Mouse (Mus musculus): ENCODE results near the gene Sh3d21. TPM values are rescaled to one million over a fixed set of nuclear protein-coding genes. Genes with fewer than 3 reads are reported as not detected.
"Not testable (repeated sequence)": the region's sequence is repeated elsewhere in the genome, so short reads cannot be mapped to it uniquely, and the experiment has no call there.

Gene Sh3d21
- polyA plus RNA-seq, 1 experiment from 2014 or later = 1.5 TPM

DNA sequence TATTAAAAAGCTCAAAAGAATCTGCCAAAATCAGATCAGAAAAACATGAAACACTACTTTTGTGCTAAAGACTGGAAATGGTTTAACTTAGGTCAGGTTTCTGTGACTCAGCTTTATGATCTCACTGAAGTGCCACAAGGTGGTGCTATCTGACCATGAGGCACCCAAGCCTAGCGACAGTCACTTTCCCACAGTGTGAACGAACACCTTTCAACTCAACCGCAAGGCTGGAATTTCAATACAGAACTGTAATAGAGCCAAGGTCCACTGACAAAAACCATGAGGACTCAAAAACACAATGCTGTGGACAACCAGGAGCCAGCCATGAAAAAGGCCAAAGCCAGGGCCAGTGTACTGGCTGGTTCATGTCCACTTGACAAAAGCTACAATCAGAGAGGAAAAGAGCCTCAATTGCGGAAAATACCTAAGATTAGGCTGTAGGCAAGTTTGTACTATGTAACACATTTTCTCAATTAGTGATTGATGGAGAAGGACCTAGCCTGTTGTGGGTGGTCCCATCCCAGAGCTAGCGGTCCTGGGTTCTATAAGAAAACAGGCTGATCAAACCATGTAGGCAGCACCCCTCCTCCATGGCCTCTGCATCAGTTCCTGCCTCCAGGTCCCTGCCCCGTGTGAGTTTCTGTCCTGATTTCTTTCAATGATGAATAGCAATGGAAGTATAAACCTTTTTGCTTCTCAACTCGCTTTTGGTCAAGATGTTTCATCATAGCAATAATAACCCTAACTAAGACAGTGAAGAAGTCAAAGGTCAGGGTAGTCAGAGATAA is 18.1 kb upstream of the Sh3d21 start:
- no peaks in the 10 kb centered on the region for H3K27me3 ChIP-seq (replicated peaks; ENCODE audit: control insufficient read depth, insufficient read depth, low read length)
- H3K4me2 ChIP-seq (ENCODE audit: low read length) = no peak overlapping the region
- WGBS = 61% methylated on average over 7 of the region's 7 CpGs
- ATAC-seq = peak; percentile 76
- peaks cover 2% of the 10 kb centered on the region; the same call in 1 of the 2 replicates for H3K4me1 ChIP-seq (ENCODE audit: control insufficient read depth, insufficient read depth, low read depth, low read length)
- no peak overlapping the region for H3K4me3 ChIP-seq (ENCODE audit: low read length)
- H3K36me3 ChIP-seq (ENCODE audit: control insufficient read depth, insufficient read depth, low read length) = peaks cover 15% of the 10 kb centered on the region
- no peak overlapping the region for H3K9ac ChIP-seq (ENCODE audit: low read depth, low read length)
- H3K9me3 ChIP-seq (ENCODE audit: control insufficient read depth, low read length) = no peaks in the 10 kb centered on the region
- no peak overlapping the region for H3K27ac ChIP-seq (ENCODE audit: low read depth, low read length)

DNA sequence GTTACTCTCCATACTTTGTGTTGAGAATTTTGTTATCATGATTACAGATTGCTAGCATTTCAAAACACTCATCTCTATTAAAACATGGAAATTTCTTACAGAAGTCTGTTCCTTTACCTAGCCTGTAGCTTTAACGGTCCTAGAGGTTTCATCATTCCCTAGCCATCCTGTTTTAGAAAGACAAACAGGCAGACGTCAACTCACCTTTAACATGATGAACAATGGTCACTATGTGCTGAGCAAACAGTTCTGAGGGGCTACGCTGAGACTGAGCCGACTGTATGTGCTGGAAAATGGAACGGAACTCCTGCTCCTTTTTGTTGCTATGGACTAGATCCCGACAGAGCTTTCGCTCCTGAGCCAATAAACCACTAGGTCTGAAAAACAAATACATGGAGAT is 12.7 kb upstream of the Sh3d21 start:
- H3K9me3 ChIP-seq (ENCODE audit: control insufficient read depth, low read length); ATAC-seq; H3K9ac ChIP-seq (ENCODE audit: low read depth, low read length); H3K4me2 ChIP-seq (ENCODE audit: low read length); H3K27ac ChIP-seq (ENCODE audit: low read depth, low read length); H3K4me3 ChIP-seq (ENCODE audit: low read length); H3K4me1 ChIP-seq (ENCODE audit: control insufficient read depth, insufficient read depth, low read depth, low read length); H3K27me3 ChIP-seq (replicated peaks; ENCODE audit: control insufficient read depth, insufficient read depth, low read length): not testable (repeated sequence)
- H3K36me3 ChIP-seq (ENCODE audit: control insufficient read depth, insufficient read depth, low read length) = peaks cover 29% of the 10 kb centered on the region
- WGBS = 92% methylated on average over 7 of the region's 7 CpGs

DNA sequence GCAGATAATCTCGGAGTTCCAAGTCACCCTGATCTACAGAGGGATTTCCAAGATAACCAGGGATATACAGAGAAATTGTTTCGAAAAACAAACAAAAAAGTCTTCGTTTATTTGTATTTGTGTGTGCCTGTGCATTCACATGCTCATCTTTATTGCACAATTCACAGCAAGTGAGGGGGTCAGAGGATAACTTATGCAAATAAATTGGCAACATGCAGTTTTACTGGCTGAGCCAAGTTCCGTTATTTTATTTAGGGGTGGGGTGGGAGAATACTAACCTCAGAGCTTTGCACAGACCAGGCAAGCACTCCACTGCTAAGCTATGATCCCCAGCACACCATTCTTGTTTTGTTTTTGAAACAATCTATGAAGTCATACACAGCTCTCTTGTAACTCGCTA is 10.5 kb upstream of the Sh3d21 start:
- 87% methylated on average over 5 of the region's 5 CpGs for WGBS
- H3K27me3 ChIP-seq (replicated peaks; ENCODE audit: control insufficient read depth, insufficient read depth, low read length) = no peaks in the 10 kb centered on the region
- H3K9ac ChIP-seq (ENCODE audit: low read depth, low read length) = no peak overlapping the region
- ATAC-seq = no peak
- no peaks in the 10 kb centered on the region for H3K4me1 ChIP-seq (ENCODE audit: control insufficient read depth, insufficient read depth, low read depth, low read length)
- H3K4me2 ChIP-seq (ENCODE audit: low read length) = no peak overlapping the region
- no peak overlapping the region for H3K27ac ChIP-seq (ENCODE audit: low read depth, low read length)
- no peaks in the 10 kb centered on the region for H3K9me3 ChIP-seq (ENCODE audit: control insufficient read depth, low read length)
- no peak overlapping the region for H3K4me3 ChIP-seq (ENCODE audit: low read length)
- peaks cover 42% of the 10 kb centered on the region for H3K36me3 ChIP-seq (ENCODE audit: control insufficient read depth, insufficient read depth, low read length)

DNA sequence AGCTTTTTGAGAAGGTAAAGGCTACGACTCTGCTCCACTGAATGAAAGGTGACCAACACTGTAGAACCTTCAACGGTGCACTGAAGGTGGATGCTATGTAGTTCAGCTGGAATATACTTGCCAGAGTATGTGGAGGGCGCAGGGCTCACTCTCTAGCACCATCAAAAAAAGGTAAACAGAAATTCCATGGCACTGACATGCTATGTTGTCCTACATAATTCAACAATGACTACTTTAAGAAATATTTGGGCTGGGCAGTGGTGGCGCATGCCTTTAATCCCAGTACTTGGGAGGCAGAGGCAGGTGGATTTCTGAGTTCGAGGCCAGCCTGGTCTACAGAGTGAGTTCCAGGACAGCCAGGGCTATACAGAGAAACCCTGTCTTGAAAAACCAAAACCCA is 7.4 kb upstream of the Sh3d21 start:
- not testable (repeated sequence) for H3K4me2 ChIP-seq (ENCODE audit: low read length); H3K9ac ChIP-seq (ENCODE audit: low read depth, low read length); H3K4me3 ChIP-seq (ENCODE audit: low read length); H3K9me3 ChIP-seq (ENCODE audit: control insufficient read depth, low read length); H3K27me3 ChIP-seq (replicated peaks; ENCODE audit: control insufficient read depth, insufficient read depth, low read length); H3K27ac ChIP-seq (ENCODE audit: low read depth, low read length); H3K4me1 ChIP-seq (ENCODE audit: control insufficient read depth, insufficient read depth, low read depth, low read length); ATAC-seq
- H3K36me3 ChIP-seq (ENCODE audit: control insufficient read depth, insufficient read depth, low read length) = peaks cover 46% of the 10 kb centered on the region
- 94% methylated on average over 5 of the region's 5 CpGs for WGBS

DNA sequence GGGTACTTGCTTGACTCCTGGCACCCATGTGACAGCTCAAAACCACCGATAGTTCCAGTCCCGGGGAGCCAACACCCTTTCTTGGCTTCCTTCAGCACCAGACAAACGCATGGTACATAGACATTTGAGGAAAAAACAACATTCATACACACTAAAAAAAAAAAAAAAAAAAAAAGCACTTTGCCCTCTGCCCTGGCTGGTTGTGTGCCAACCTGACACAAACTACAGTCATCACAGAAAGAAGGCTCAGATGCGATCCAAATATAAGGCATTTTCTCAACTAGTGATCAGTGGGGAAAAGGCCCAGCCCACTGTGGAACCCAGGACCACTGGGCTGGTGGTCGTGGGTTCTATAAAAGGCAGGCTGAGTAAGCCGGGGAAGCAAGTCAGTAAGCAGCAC is 5.6 kb upstream of the Sh3d21 start:
- no peak overlapping the region for H3K9ac ChIP-seq (ENCODE audit: low read depth, low read length)
- H3K9me3 ChIP-seq (ENCODE audit: control insufficient read depth, low read length) = no peaks in the 10 kb centered on the region
- no peak for ATAC-seq
- no peaks in the 10 kb centered on the region for H3K27me3 ChIP-seq (replicated peaks; ENCODE audit: control insufficient read depth, insufficient read depth, low read length)
- H3K4me3 ChIP-seq (ENCODE audit: low read length) = no peak overlapping the region
- no peak overlapping the region for H3K4me2 ChIP-seq (ENCODE audit: low read length)
- H3K27ac ChIP-seq (ENCODE audit: low read depth, low read length) = no peak overlapping the region
- WGBS = 92% methylated on average over 6 of the region's 6 CpGs
- peaks cover 39% of the 10 kb centered on the region for H3K36me3 ChIP-seq (ENCODE audit: control insufficient read depth, insufficient read depth, low read length)
- no peaks in the 10 kb centered on the region for H3K4me1 ChIP-seq (ENCODE audit: control insufficient read depth, insufficient read depth, low read depth, low read length)

DNA sequence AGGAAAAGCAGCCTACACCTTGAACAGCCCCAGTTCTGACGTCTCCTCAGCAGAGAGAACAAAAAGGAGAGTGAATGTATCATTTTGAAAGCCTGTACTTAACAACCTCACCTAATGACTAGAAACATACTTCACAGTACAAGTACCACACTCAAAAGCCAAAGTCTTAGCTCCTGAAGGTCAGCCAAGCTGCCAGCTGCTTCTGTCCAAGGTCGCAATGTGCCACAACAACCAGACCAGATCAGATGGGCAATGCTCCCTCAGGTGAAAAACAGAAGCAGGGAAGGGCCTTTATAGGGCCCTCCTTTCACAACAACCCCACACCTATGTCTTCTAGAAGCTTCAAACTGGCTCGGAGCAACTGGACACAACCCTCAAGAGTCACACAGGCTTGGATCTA is 2.8 kb upstream of the Sh3d21 start:
- H3K27ac ChIP-seq (ENCODE audit: low read depth, low read length) = no peak overlapping the region
- no peak overlapping the region for H3K9ac ChIP-seq (ENCODE audit: low read depth, low read length)
- WGBS = 79% methylated on average over 3 of the region's 3 CpGs
- H3K36me3 ChIP-seq (ENCODE audit: control insufficient read depth, insufficient read depth, low read length) = peaks cover 30% of the 10 kb centered on the region
- H3K4me1 ChIP-seq (ENCODE audit: control insufficient read depth, insufficient read depth, low read depth, low read length) = peaks cover 13% of the 10 kb centered on the region; the same call in 1 of the 2 replicates
- no peak overlapping the region for H3K4me2 ChIP-seq (ENCODE audit: low read length)
- ATAC-seq = no peak
- H3K4me3 ChIP-seq (ENCODE audit: low read length) = no peak overlapping the region
- H3K9me3 ChIP-seq (ENCODE audit: control insufficient read depth, low read length) = no peaks in the 10 kb centered on the region
- H3K27me3 ChIP-seq (replicated peaks; ENCODE audit: control insufficient read depth, insufficient read depth, low read length) = no peaks in the 10 kb centered on the region

DNA sequence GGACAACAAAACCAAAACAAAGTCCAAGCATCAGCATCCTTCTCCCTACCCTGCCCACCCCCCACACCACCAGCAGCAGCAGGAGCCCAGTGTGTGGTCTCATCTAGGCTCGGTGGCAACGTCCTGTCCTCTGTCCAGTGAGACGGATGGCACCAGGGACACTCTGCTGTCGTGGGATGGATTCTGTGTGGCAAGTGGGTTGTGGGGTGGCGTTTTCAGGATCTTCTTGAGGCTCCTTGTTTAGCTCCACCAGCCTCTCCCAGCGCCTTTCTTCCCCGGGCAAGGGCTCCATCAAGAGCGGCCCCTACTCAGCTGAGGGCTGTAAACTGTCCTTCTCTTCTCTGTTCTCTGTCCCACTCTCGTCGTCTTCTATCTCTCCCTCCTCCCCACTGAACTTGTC is 1.8 kb upstream of the Sh3d21 start:
- not testable (repeated sequence) for H3K9me3 ChIP-seq (ENCODE audit: control insufficient read depth, low read length); H3K27ac ChIP-seq (ENCODE audit: low read depth, low read length); ATAC-seq; H3K4me3 ChIP-seq (ENCODE audit: low read length); H3K4me2 ChIP-seq (ENCODE audit: low read length); H3K27me3 ChIP-seq (replicated peaks; ENCODE audit: control insufficient read depth, insufficient read depth, low read length); H3K9ac ChIP-seq (ENCODE audit: low read depth, low read length)
- Histone ChIP-seq H3K4me1 (ENCODE audit: control insufficient read depth, insufficient read depth, low read depth, low read length) (peaks cover 13% of the 10 kb centered on the region; the same call in 1 of the 2 replicates), H3K36me3 (ENCODE audit: control insufficient read depth, insufficient read depth, low read length) (peaks cover 25% of the 10 kb centered on the region)
- WGBS = 72% methylated on average over 8 of the region's 10 CpGs

DNA sequence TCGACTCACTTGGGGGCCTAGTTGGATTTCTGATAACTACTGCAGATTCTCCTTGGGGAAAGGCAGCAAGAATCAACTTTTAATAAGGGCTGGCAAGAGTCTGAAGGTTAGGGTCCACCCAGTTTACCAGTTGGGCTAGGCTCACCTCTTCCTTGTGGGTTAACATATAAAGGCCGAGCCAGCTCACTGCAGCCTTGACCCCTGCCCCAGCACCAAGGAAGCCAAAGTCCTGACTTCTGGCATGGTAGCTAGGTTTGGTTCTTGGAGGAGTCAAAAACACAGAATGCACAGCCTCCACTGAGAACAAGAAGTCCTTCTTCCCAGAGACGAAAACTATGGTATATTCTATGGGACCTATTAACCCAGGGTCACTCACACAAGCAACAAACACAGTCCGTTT is 394 bp upstream of the Sh3d21 start:
- Histone ChIP-seq H3K4me3 (ENCODE audit: low read length) (no peak overlapping the region), H3K36me3 (ENCODE audit: control insufficient read depth, insufficient read depth, low read length) (peaks cover 16% of the 10 kb centered on the region), H3K27me3 (replicated peaks; ENCODE audit: control insufficient read depth, insufficient read depth, low read length) (no peaks in the 10 kb centered on the region), H3K9me3 (ENCODE audit: control insufficient read depth, low read length) (no peaks in the 10 kb centered on the region), H3K4me1 (ENCODE audit: control insufficient read depth, insufficient read depth, low read depth, low read length) (peaks cover 13% of the 10 kb centered on the region; the same call in 1 of the 2 replicates), H3K4me2 (ENCODE audit: low read length) (no peak overlapping the region), H3K27ac (ENCODE audit: low read depth, low read length) (no peak overlapping the region; the same call in 1 of the 2 replicates), H3K9ac (ENCODE audit: low read depth, low read length) (no peak overlapping the region)
- 58% methylated on average over 4 of the region's 4 CpGs for WGBS
- ATAC-seq = no peak

DNA sequence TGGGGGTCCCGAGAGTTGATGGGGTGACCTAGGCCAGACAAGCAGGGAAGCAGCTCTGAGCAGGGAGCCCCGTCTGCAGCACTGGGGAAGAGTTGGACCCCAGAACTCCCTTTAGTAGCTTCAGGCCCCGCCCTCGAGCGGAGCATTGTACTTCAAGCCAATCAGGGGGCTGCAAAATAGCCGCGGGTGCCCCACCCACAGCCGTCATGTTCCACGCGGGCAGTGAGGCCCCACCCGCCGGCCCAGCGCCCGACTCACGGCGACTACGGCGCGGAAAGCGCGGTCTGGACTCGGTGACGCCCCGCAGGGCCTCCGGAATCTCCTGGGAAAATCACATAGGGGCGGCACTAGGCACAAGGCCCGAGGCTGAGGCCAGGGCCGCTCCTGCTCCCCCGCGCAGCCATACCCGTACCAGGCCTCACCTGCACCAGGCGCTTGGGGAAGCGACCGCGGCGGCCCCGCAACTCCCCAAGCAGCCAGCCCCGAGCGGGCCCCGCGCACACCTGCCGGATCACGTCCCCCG is 686 bp downstream of the Sh3d21 start:
- WGBS = under 1% methylated on average over 32 of the region's 44 CpGs
- Histone ChIP-seq H3K4me1 (ENCODE audit: control insufficient read depth, insufficient read depth, low read depth, low read length) (peaks cover 13% of the 10 kb centered on the region; the same call in 1 of the 2 replicates), H3K36me3 (ENCODE audit: control insufficient read depth, insufficient read depth, low read length) (peaks cover 13% of the 10 kb centered on the region), H3K9ac (ENCODE audit: low read depth, low read length) (peak overlapping the region; percentile 81), H3K4me2 (ENCODE audit: low read length) (peak overlapping the region; percentile 99), H3K27ac (ENCODE audit: low read depth, low read length) (peak overlapping the region; percentile 63; the same call in 1 of the 2 replicates), H3K4me3 (ENCODE audit: low read length) (peak overlapping the region; percentile 68), H3K27me3 (replicated peaks; ENCODE audit: control insufficient read depth, insufficient read depth, low read length) (no peaks in the 10 kb centered on the region), H3K9me3 (ENCODE audit: control insufficient read depth, low read length) (no peaks in the 10 kb centered on the region)
- peak; percentile 92 for ATAC-seq

All from hindbrain, embryonic 16.5 days (tissue).